Mouse (Mus musculus) gastrocnemius, adult 2 months (tissue): ENCODE measurements around the gene Ifne. TPM values are rescaled to one million over a fixed set of nuclear protein-coding genes. Genes with fewer than 3 reads are reported as not detected.

Experiments
- DNase-seq: peaks from one replicate; pipeline ENCODE4 v3.0.0; 2022
- H3K27ac ChIP-seq: fragments of 200-600 bp; 2 replicates; pipeline ENCODE4 v1.8.1; 2022; ENCODE audit warnings: mild to moderate bottlenecking
- H3K4me3 ChIP-seq: fragments of 200-600 bp; 2 replicates; pipeline ENCODE4 v1.8.1; 2022; ENCODE audit warnings: mild to moderate bottlenecking, moderate library complexity
- CTCF ChIP-seq: fragments of 200-600 bp; IDR thresholded peaks from 2 replicates; pipeline ENCODE4 v1.8.1; 2022; ENCODE audit warnings: antibody characterized with exemption, mild to moderate bottlenecking, moderate library complexity
- intact Hi-C: fragments of 180-260 bp; cut with DNase I; formaldehyde crosslinking; loops from one replicate; pipeline ENCODE4 v1.15.1; 2025
- long read RNA-seq, 2 experiments: library from polyadenylated mRNA; stranded (forward); transcript quantifications; one replicate each; pipeline ENCODE4 v2.0.0; 2021
- total RNA-seq, 2 experiments: library from RNA; stranded (reverse); gene quantifications; 2 replicates each; pipeline ENCODE4 v1.2.3; 2021

Gene Ifne
- not detected for total RNA-seq
- long read RNA-seq, experiment 1: 0 reads
- long read RNA-seq, experiment 2: 0 reads

DNA sequence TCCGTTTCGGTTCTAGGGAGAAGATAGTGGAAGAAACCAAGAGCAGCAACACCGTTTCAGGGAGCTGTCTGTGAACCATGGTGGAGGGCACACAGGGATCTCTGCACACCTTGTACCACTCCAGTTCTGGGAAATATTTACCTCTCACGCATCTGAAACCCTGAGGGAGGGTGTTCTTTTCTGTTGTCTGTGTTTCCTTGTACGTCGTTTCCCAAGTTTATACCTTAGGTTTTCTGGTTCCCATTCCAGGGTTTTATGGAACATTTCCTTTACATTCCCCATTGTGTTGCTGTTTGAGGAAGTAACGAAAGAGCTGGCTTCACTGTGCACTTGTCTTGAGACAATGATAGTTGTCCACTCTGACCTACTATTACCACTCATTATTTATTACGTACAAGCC is at the start of gene Ifne:
Gene Ifne, minus strand, starts transcription at position 101 of the 400 bp plus-strand sequence.
- H3K4me3 ChIP-seq: no peak within 1 kb of the TSS
- no peak for DNase-seq
- intact Hi-C loops: no loop called here
- no peak for TF ChIP-seq CTCF
- H3K27ac ChIP-seq: no peak within 1 kb of the TSS

DNA sequence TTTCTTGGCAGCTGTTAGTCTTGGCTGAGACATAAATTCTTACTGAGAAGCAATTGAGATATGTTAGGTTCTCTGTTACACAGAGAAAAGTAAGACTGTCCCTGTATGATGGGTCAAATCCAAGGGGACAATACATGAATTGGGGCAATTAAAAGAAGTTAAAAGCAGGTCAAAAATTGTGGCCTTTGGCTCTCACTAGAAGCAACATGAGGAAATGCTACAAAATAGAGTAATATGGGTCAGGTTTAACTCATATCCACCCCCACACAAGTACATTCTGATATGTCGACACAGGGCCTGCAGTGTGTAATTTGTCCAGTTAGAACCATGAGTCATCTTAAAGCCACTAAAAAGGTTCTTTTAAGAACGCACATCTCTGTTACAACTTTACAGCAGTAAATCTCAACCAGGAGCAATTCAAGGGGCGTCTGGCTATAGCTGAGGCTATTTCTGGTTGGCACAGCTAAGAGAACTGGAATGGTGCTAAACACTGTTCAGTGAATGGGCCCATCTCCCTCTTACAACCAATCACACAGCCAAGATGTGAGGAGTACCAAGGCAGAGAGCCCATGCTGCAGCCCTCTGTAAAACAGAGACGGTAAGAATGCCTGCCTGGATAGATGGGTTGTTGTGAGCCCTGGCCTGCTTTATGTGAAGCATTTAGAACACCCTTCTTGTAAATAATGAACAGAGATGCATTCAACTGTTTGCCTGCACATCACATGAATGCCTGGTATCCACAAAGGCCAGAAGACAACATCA is 48.5 kb upstream of the Ifne start:
- TF ChIP-seq CTCF: no peak
- Histone ChIP-seq H3K27ac (no peak overlapping the region), H3K4me3 (no peak overlapping the region)
- intact Hi-C loops: no loop called here
- no peak for DNase-seq

DNA sequence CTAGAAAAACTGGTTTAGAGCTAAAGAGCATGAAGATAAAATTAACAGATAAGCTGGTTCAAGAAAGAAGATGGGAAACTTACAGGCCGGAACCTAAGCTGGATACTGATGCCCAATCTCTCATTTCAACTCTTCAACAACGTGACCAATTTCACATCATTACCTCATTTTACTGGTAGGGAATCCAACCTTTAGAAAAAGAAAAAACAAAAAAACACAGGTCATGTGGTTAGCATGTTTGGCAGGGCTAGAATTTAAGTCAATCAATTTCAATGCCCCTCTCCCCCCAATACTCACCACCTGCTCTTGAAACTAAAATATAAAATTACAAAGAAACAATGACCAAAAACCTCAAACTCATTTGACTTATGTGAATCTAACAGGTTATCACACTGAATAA is 47.8 kb upstream of the Ifne start:
- intact Hi-C loops: no loop called here
- no peak for TF ChIP-seq CTCF
- DNase-seq: no peak
- Histone ChIP-seq H3K4me3 (no peak overlapping the region), H3K27ac (no peak overlapping the region)

DNA sequence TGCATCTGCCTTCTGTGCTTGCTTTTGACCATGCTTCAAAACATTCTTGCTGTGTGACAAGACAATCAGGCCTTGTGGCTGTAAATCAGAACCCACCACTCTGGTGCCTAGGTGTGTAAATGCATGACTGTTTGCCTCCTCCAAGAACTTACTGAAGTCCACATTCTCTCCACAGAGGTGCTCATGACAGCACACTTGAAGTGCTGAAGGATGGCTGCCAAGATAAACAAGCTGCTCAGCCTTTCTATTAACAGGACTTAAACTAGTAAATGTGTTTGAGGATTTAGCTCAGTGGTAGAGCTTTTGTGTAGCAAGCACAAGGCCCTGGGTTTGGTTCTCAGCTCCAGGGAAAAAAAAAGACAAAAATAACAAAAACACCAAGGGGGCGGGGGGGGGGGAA is 46.6 kb upstream of the Ifne start:
- H3K4me3 ChIP-seq: no peak overlapping the region
- TF ChIP-seq CTCF: no peak
- no peak for DNase-seq
- H3K27ac ChIP-seq: no peak overlapping the region
- intact Hi-C loops: no loop called here

DNA sequence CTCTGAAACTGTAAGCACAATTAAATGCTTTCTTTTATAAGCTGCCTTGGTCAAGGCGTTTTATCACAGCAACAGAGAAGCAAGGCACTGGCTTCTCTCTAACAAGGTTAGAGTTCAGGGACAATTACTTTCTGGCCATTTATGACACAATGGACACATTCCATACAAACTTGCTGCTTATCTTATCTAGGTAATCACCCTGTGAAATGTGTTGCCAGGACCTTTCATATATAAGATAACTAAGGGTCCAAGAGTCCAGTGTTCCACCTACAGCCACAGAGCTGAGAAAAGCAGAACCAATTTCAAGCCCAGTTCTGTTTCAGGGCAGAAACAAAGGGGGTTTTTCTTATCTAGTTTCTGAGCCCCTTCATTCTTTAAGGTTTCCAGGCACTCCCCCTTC is 46.1 kb upstream of the Ifne start:
- no peak overlapping the region for H3K4me3 ChIP-seq
- DNase-seq: no peak
- intact Hi-C loops: no loop called here

DNA sequence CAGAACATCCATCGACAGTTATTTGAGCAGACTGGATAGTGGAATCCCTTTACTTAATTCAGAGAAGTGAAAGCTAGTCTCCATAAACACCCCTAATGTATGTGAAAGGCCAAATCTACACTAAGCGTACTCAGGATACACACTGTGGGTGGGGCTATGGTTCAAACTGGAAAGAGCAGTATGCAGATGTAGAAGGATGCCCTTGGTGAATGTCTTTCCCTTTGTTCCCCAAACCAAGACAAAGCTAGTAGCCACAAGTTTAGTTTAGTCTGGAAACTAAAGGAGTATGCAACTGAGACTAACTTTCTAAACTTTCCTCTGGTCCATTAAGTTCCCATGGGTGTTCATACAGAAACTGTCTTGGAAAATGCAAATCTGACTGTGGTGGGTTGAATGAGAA is 45.5 kb upstream of the Ifne start:
- intact Hi-C loops: no loop called here
- DNase-seq: no peak
- H3K27ac ChIP-seq: no peak overlapping the region
- no peak overlapping the region for H3K4me3 ChIP-seq
- TF ChIP-seq CTCF: no peak

More for the DNA sequence above, 46.1 kb upstream of the Ifne start:
- no peak for TF ChIP-seq CTCF
- H3K27ac ChIP-seq: no peak overlapping the region

DNA sequence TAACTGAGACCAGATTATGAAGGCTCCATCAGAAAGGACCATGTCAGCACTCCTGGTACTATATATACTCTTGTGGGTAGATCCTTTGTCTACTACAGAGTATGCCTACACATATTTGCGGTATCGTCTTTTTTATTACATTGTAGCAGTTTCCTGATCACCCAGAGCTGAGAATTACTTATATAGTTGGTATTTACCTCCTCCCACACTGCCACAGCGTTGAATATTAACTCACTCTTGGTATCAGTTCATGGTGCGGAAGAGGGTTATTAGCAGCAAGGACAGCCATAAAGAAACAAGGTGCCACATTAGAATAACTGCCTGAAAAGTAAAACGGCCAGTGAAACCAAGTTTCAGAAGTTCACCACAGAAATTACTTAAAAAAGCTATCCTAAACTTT is 41.3 kb upstream of the Ifne start:
- H3K4me3 ChIP-seq: no peak overlapping the region
- no peak for TF ChIP-seq CTCF
- H3K27ac ChIP-seq: no peak overlapping the region
- intact Hi-C loops: no loop called here
- DNase-seq: no peak

DNA sequence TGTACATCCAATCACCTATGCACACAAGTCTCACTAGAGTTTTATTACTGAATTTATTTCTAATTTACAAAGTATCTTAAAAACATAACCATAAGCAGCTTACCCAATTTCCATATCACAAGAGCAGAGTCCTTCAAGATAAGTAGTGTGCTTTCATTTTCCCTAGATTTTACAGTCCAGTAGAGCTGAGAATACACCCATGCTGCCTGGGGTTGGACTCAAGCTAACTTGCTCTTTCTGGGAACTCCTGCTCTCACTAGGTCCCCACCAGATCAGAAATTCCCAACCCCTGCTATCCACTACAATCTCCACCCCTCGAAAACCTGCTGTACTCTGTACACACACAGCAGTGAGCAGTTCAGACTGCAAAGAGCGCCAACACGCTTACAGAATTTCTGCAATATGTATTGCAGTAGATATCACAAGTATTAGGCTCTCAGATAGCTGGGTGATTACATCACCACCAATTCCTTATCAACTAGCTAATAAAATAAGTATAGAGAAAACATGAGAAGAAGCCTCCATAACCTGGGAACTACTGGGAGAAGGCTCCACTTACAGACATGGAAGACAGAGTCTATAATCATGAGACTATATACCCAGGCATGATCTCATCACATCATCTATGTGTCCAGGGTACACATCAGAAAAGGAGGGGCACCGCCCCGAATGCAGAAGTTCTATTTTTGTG is 37.9 kb upstream of the Ifne start:
- intact Hi-C loops: no loop called here
- no peak overlapping the region for H3K4me3 ChIP-seq
- DNase-seq: no peak
- no peak for TF ChIP-seq CTCF
- H3K27ac ChIP-seq: no peak overlapping the region

DNA sequence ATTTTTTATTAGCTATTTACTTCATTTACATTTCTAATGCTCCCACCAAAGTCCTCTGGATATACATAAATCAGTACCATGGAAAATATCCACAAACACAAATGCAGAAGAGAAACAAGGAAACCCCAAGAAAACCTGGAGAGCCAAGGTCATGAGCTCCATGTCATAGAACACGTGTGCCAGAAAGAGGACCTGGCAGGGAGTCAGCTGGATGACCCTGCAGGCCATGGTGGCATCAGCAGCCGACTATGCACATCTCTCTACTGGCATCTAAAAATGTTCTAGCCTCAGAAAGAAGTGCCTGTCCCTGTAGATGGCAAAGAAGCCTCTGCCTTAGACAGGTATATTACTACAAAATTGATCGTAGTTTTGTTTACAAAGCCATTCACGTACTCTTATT is 36.3 kb upstream of the Ifne start:
- no peak overlapping the region for H3K4me3 ChIP-seq
- DNase-seq: no peak
- no peak for TF ChIP-seq CTCF
- intact Hi-C loops: no loop called here
- no peak overlapping the region for H3K27ac ChIP-seq

DNA sequence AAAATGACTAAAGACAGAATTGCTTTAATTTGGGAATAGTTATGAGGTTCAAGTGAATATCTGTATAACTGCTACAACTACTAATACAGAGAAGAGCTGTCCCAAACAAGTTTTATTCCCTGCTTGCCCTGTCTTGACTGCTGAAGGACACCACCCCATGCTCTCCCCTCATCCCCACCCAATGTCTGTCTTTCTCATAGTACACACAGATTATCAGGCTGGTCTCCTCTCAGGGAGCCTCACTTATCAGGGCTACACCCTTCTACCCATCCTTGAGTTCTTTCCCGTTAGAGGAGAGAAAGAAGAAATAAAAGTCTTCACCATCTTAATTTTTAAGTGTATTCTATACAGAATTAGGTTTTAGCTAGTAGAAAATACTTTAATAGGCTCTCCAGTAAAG is 34.0 kb upstream of the Ifne start:
- no peak for TF ChIP-seq CTCF
- intact Hi-C loops: no loop called here
- no peak for DNase-seq

DNA sequence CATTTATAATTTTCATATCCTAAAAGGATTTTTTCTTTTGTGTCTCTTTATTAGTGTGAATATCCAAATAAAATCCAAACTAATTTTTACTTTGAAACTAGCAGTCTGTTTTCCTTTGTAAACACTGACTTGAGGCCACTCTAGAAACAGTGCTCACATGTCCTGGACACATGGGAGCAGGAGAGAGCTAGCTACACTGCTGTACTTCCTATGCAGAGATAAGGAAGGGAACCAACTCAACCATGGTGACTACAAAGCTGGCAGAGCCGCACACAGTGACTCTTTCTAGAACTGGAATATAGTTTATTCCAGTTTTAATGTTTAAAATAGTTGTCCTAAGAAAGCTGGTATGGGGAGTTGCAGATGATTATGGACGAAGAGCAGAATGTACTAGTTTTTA is 32.9 kb upstream of the Ifne start:
- no peak overlapping the region for H3K27ac ChIP-seq
- intact Hi-C loops: no loop called here
- no peak overlapping the region for H3K4me3 ChIP-seq
- no peak for DNase-seq
- TF ChIP-seq CTCF: no peak

More for the DNA sequence above, 34.0 kb upstream of the Ifne start:
- Histone ChIP-seq H3K27ac (no peak overlapping the region), H3K4me3 (no peak overlapping the region)

DNA sequence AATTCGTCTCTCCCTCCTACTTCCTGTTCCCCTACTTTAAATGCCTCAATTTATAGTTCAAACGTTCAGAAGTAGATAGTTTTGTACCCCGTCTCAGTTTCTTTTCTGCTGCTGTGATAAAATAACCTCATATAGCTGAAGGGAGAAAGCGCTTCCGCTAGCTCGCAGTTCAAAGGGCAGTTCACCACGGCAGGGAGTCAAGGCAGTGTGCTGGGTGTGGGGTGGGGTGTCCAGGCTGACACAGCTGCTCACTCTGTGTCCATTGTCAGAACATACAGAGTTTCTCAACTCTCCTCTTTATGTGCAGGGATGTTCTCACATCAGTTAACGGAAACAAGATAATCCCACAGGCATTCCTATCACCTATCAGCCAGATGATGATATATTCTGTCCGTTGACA is 32.2 kb upstream of the Ifne start:
- Histone ChIP-seq H3K27ac (no peak overlapping the region), H3K4me3 (no peak overlapping the region)
- TF ChIP-seq CTCF: no peak
- no peak for DNase-seq
- intact Hi-C loops: no loop called here

DNA sequence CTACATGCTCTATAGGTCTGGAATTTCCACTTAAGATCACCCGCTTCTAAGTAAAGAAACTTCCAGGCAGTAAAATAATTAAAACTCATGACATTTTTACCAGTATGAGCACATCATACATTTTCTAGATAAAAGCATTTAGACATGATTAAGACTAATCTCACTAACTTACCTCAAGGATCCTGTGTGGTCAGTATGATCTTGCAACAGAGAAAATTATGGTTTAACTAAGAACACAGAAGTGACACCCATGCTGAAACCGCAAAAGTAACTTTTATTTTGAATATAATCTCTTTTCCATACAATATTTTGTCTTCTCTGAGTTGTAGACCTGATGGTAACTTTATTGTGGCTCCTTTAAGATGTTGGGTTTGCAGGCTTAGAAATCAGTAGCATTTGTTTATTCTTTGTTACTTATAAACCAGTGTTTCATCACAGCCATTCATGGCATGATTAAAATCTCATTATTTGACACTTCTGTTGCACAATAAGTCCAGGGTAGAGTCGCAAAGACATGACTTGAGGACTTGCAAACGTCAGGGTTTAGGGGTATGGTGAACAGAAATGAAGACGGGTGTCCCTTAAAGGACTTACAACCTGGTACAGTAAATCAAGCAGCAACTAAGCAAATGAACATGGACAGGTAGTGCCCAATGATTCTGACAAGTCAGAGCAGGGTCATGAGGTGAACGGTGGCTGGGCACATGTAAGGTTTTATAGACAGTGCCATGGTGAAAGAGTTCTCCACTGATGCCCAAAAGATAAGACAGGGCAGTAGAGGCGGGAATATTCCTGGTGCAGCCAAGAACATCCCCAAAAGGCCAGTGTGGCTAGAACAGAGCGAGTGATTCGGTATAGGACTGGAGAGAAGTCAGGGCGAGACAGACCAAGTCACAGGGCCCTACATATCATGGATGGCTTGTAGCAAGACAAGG is 29.9 kb upstream of the Ifne start:
- no peak for TF ChIP-seq CTCF
- DNase-seq: no peak
- Histone ChIP-seq H3K4me3 (no peak overlapping the region), H3K27ac (no peak overlapping the region)
- intact Hi-C loops: no loop called here
